Mouse (Mus musculus) forebrain, embryonic 14.5 days (tissue): ENCODE data around the gene Tpm3. TPM values are rescaled to one million over a fixed set of nuclear protein-coding genes. Genes with fewer than 3 reads are reported as not detected.

Experiments used
- ATAC-seq: fragments of 200-750 bp; cut with Nextera tagmentation; 2 replicates; pipeline ENCODE4 v1.8.0; 2017; ENCODE audit warnings: mild to moderate bottlenecking, moderate library complexity
- DNase-seq: peaks from one replicate; pipeline ENCODE4 v3.0.0-alpha.2; 2015; ENCODE audit warnings: low spot score
- H3K27ac ChIP-seq: fragments of 300-500 bp; sonication (generic); 2 replicates; pipeline ENCODE4 v1.5.1; 2014; ENCODE audit warnings: low read depth, mild to moderate bottlenecking, control low read depth, low read length, moderate library complexity
- H3K27me3 ChIP-seq: fragments of 300-500 bp; sonication (generic); replicated peaks from 2 replicates; pipeline ENCODE4 v1.6.1; 2014; ENCODE audit warnings: low read length, control low read depth, mixed read lengths; ENCODE audit not compliant: control insufficient read depth, insufficient read depth
- H3K36me3 ChIP-seq: fragments of 300-500 bp; sonication (generic); 2 replicates; pipeline ENCODE4 v1.6.1; 2014; ENCODE audit warnings: low read length, control low read depth; ENCODE audit not compliant: control insufficient read depth, insufficient read depth
- H3K4me1 ChIP-seq: fragments of 300-500 bp; sonication (generic); 2 replicates; pipeline ENCODE4 v1.6.1; 2014; ENCODE audit warnings: antibody characterized with exemption, low read length, control low read depth; ENCODE audit not compliant: control insufficient read depth, insufficient read depth
- H3K4me2 ChIP-seq: fragments of 300-500 bp; sonication (generic); 2 replicates; pipeline ENCODE4 v1.6.1; 2014; ENCODE audit warnings: mild to moderate bottlenecking, control low read depth, low read length
- H3K4me3 ChIP-seq: fragments of 300-500 bp; sonication (generic); 2 replicates; pipeline ENCODE4 v1.5.1; 2014; ENCODE audit warnings: low read depth, low read length, control low read depth
- H3K9ac ChIP-seq: fragments of 300-500 bp; sonication (generic); 2 replicates; pipeline ENCODE4 v1.6.1; 2014; ENCODE audit warnings: mild to moderate bottlenecking, low read length, control low read depth, moderate library complexity
- H3K9me3 ChIP-seq: fragments of 300-500 bp; sonication (generic); replicated peaks from 2 replicates; pipeline ENCODE4 v1.6.1; 2016; ENCODE audit warnings: low read length, control low read depth, mixed read lengths; ENCODE audit not compliant: control insufficient read depth
- WGBS: fragments of 180-500 bp; shearing (Covaris S2); extraction: QIAGEN DNeasy Blood & Tissue Kit; methylation state at CpG from one replicate; pipeline ENCODE4 v1.1.7; 2014; 5-methylcytosine and 5-hydroxymethylcytosine counted together
- polyA plus RNA-seq: library from polyadenylated mRNA; unstranded; fragments of >200 nt; fragmentation: Nextera tagmentation; extraction: Ambion mirVana; gene quantifications from 2 replicates; pipeline ENCODE4 v1.2.1, GENCODE M21; 2014

Tpm3 gene
- polyA plus RNA-seq, 1 experiment from 2014 or later, result 385 TPM

GRCm38 (mm10) chr3:90080498-90080863, 8.0 kb downstream of the Tpm3 start:
- no peak for DNase-seq
- 0% methylated on average over 6 of the region's 6 CpGs for WGBS

GRCm38 (mm10) chr3:90081365-90082240, 9.2 kb downstream of the Tpm3 start:
- DNase-seq (no peak), ATAC-seq (no peak)
- no peaks in the 10 kb centered on the region for H3K9me3 ChIP-seq
- no peak overlapping the region for H3K4me3 ChIP-seq
- no peak overlapping the region for H3K27ac ChIP-seq
- H3K4me2 ChIP-seq, result peak overlapping the region; percentile 93
- no peak overlapping the region for H3K9ac ChIP-seq
- WGBS, result 79% methylated on average over 5 of the region's 5 CpGs
- H3K36me3 ChIP-seq, result peaks cover 7% of the 10 kb centered on the region; the same call in 1 of the 2 replicates
- peaks cover 28% of the 10 kb centered on the region for H3K4me1 ChIP-seq
- no peaks in the 10 kb centered on the region for H3K27me3 ChIP-seq

More at GRCm38 (mm10) chr3:90080498-90080863, 8.0 kb downstream of the Tpm3 start:
- Histone ChIP-seq H3K4me2 (peak overlapping the region; percentile 93), H3K4me1 (peaks cover 28% of the 10 kb centered on the region), H3K27ac (peak overlapping the region; percentile 93), H3K9me3 (no peaks in the 10 kb centered on the region), H3K36me3 (no peaks in the 10 kb centered on the region), H3K9ac (peak overlapping the region; percentile 89), H3K4me3 (peak overlapping the region; percentile 85), H3K27me3 (no peaks in the 10 kb centered on the region)
- ATAC-seq, result no peak

GRCm38 (mm10) chr3:90083034-90083433, 10.6 kb downstream of the Tpm3 start:
- no peaks in the 10 kb centered on the region for H3K27me3 ChIP-seq
- peak overlapping the region; percentile 30; the same call in 1 of the 2 replicates for H3K4me2 ChIP-seq
- ATAC-seq (no peak), DNase-seq (no peak)
- peak overlapping the region; percentile 60; the same call in 1 of the 2 replicates for H3K27ac ChIP-seq
- H3K4me3 ChIP-seq, result no peak overlapping the region
- no peaks in the 10 kb centered on the region for H3K9me3 ChIP-seq
- peaks cover 24% of the 10 kb centered on the region for H3K4me1 ChIP-seq
- peak overlapping the region; percentile 17; the same call in 1 of the 2 replicates for H3K9ac ChIP-seq
- WGBS, result 55% methylated on average over 5 of the region's 5 CpGs
- H3K36me3 ChIP-seq, result peaks cover 20% of the 10 kb centered on the region

GRCm38 (mm10) chr3:90083698-90084324, 11.4 kb downstream of the Tpm3 start:
- Histone ChIP-seq H3K4me2 (peak overlapping the region; percentile 30; the same call in 1 of the 2 replicates), H3K27me3 (no peaks in the 10 kb centered on the region), H3K27ac (peak overlapping the region; percentile 60; the same call in 1 of the 2 replicates), H3K36me3 (peaks cover 28% of the 10 kb centered on the region), H3K4me1 (peaks cover 22% of the 10 kb centered on the region), H3K4me3 (no peak overlapping the region), H3K9me3 (no peaks in the 10 kb centered on the region), H3K9ac (peak overlapping the region; percentile 45)
- ATAC-seq (no peak), DNase-seq (peak; percentile 61)
- 60% methylated on average over 3 of the region's 3 CpGs for WGBS

- 94% methylated on average over 4 of the region's 4 CpGs for WGBS
These were observed 12.3 kb downstream of the Tpm3 start for GRCm38 (mm10) chr3:90084790-90085189.

GRCm38 (mm10) chr3:90085281-90085680, 12.8 kb downstream of the Tpm3 start:
- no peak overlapping the region for H3K27ac ChIP-seq

More at GRCm38 (mm10) chr3:90084790-90085189, 12.3 kb downstream of the Tpm3 start:
- H3K9me3 ChIP-seq, result no peaks in the 10 kb centered on the region
- ATAC-seq, result no peak
- no peak overlapping the region for H3K9ac ChIP-seq
- peaks cover 21% of the 10 kb centered on the region for H3K4me1 ChIP-seq
- DNase-seq, result no peak
- H3K4me2 ChIP-seq, result no peak overlapping the region
- H3K4me3 ChIP-seq, result no peak overlapping the region
- H3K36me3 ChIP-seq, result peaks cover 38% of the 10 kb centered on the region
- H3K27ac ChIP-seq, result no peak overlapping the region
- no peaks in the 10 kb centered on the region for H3K27me3 ChIP-seq

GRCm38 (mm10) chr3:90086068-90086467, 13.6 kb downstream of the Tpm3 start:
- peaks cover 19% of the 10 kb centered on the region for H3K4me1 ChIP-seq
- no peak for DNase-seq
- H3K9ac ChIP-seq, result no peak overlapping the region
- no peak for ATAC-seq
- WGBS, result 91% methylated on average over 5 of the region's 5 CpGs
- no peak overlapping the region for H3K4me2 ChIP-seq
- no peak overlapping the region for H3K27ac ChIP-seq
- no peak overlapping the region for H3K4me3 ChIP-seq
- H3K36me3 ChIP-seq, result peaks cover 51% of the 10 kb centered on the region
- H3K9me3 ChIP-seq, result no peaks in the 10 kb centered on the region
- H3K27me3 ChIP-seq, result no peaks in the 10 kb centered on the region

More at GRCm38 (mm10) chr3:90085281-90085680, 12.8 kb downstream of the Tpm3 start:
- Histone ChIP-seq H3K9me3 (no peaks in the 10 kb centered on the region), H3K4me2 (no peak overlapping the region), H3K9ac (no peak overlapping the region), H3K27me3 (no peaks in the 10 kb centered on the region), H3K4me1 (peaks cover 21% of the 10 kb centered on the region), H3K36me3 (peaks cover 43% of the 10 kb centered on the region), H3K4me3 (no peak overlapping the region)
- 89% methylated on average over 6 of the region's 6 CpGs for WGBS
- ATAC-seq (no peak), DNase-seq (no peak)

GRCm38 (mm10) chr3:90088617-90089016, 16.2 kb downstream of the Tpm3 start:
- peaks cover 75% of the 10 kb centered on the region for H3K36me3 ChIP-seq
- H3K4me3 ChIP-seq, result no peak overlapping the region
- no peak overlapping the region for H3K9ac ChIP-seq
- peaks cover 6% of the 10 kb centered on the region; the same call in 1 of the 2 replicates for H3K4me1 ChIP-seq
- H3K4me2 ChIP-seq, result no peak overlapping the region
- no peaks in the 10 kb centered on the region for H3K27me3 ChIP-seq
- WGBS, result 90% methylated on average over 2 of the region's 2 CpGs
- H3K9me3 ChIP-seq, result no peaks in the 10 kb centered on the region
- no peak overlapping the region for H3K27ac ChIP-seq
- DNase-seq, result no peak
- no peak for ATAC-seq
